Mouse (Mus musculus): Measurements from ENCODE around the gene Il1rl1. TPM values are rescaled to one million over a fixed set of nuclear protein-coding genes. Genes with fewer than 3 reads are reported as not detected.

The Il1rl1 gene
- polyA plus RNA-seq, 1 experiment: 0.04 TPM

DNA sequence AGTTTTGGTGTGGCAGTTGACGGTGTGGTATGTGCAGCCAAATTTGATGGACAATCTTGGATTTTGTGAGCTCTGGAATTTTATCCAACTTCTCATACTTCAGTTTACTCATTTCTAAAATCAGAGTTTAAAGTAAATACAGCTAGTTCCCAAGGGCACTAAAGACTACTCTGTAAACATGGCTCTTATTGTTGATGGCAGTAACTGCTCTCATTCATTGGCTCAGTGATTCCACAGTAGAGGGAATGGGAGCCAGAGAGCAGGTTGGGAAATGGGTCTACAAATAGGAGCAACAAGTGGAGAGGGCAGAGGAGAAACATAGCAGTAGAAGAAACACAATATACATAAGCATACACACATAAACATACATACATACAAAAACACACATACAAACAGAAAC, 70.3 kb downstream of the Il1rl1 start:
- no peaks in the 10 kb centered on the region for H3K36me3 ChIP-seq (ENCODE audit: control insufficient read depth, insufficient read depth, low read length)
- H3K27me3 ChIP-seq (ENCODE audit: control insufficient read depth, insufficient read depth, low read length): no peaks in the 10 kb centered on the region
- peaks cover 3% of the 10 kb centered on the region for H3K4me1 ChIP-seq (ENCODE audit: control insufficient read depth, insufficient read depth, low read length)
- TF ChIP-seq POLR2A (IDR thresholded peaks at IDR 0.05; ENCODE audit: control insufficient read depth, low read depth, low read length) (no peak), CTCF (IDR thresholded peaks at IDR 0.05; ENCODE audit: control insufficient read depth, insufficient read depth, insufficient replicate concordance, low read depth, low read length) (no peak)
- H3K4me3 ChIP-seq (ENCODE audit: control insufficient read depth, low read depth, low read length): no peak overlapping the region
- no peak overlapping the region for H3K27ac ChIP-seq (ENCODE audit: control insufficient read depth, insufficient read depth, low read depth, low read length)

- no peak for TF ChIP-seq CTCF (IDR thresholded peaks at IDR 0.05; ENCODE audit: control insufficient read depth, insufficient read depth, insufficient replicate concordance, low read depth, low read length)
- no peaks in the 10 kb centered on the region for H3K27me3 ChIP-seq (ENCODE audit: control insufficient read depth, insufficient read depth, low read length)
- H3K36me3 ChIP-seq (ENCODE audit: control insufficient read depth, insufficient read depth, low read length): no peaks in the 10 kb centered on the region
- peaks cover 3% of the 10 kb centered on the region for H3K4me1 ChIP-seq (ENCODE audit: control insufficient read depth, insufficient read depth, low read length)
- H3K4me3 ChIP-seq (ENCODE audit: control insufficient read depth, low read depth, low read length): no peak overlapping the region
- no peak overlapping the region for H3K27ac ChIP-seq (ENCODE audit: control insufficient read depth, insufficient read depth, low read depth, low read length)
These were observed 71.8 kb downstream of the Il1rl1 start for GRCm38 (mm10) chr1:40501126-40501525.

DNA sequence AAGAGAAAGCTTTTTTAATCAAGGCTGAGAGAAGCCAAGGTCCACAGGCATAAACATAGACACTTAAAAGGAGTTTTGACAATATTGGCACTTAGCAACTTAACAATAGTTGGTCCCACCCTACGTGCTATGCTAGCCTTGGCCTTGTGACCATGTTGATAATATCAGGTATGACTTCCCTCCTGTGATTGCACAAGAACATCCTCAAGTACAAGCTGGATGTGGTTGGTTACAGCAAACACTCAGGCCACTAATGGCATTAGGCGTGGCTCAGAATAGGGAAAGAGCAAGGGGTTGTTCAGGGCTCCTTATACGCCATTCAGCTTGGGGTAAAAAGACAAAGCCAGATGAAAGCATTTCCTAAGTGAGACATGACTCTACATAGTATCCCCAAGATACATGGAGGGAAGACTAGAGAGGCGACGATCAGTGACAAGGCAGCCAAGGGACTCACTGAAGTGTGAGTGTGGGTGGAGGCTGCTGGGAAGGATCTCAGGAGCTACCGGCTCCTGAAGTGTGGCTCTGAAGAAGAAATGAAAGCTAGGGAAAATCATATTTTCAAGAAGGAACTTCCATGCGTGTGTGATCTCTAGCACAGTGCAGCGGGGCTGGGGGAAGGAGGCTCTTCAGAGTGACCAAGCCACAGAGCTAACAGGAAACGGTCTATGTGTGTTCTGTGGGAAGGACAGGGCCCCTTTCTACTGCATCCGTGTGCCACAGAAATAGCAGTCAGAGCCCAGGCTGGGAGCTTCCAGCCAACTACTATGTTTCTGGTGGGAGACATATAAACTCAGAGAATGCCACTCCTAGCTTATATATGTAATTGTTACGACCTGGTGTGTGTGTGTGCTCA, 72.4 kb downstream of the Il1rl1 start:
- no peak overlapping the region for H3K27ac ChIP-seq (ENCODE audit: control insufficient read depth, insufficient read depth, low read depth, low read length)
- H3K4me1 ChIP-seq (ENCODE audit: control insufficient read depth, insufficient read depth, low read length): peaks cover 3% of the 10 kb centered on the region
- no peak overlapping the region for H3K4me3 ChIP-seq (ENCODE audit: control insufficient read depth, low read depth, low read length)
- H3K36me3 ChIP-seq (ENCODE audit: control insufficient read depth, insufficient read depth, low read length): no peaks in the 10 kb centered on the region
- TF ChIP-seq CTCF (IDR thresholded peaks at IDR 0.05; ENCODE audit: control insufficient read depth, insufficient read depth, insufficient replicate concordance, low read depth, low read length) (no peak), POLR2A (IDR thresholded peaks at IDR 0.05; ENCODE audit: control insufficient read depth, low read depth, low read length) (no peak)
- no peaks in the 10 kb centered on the region for H3K27me3 ChIP-seq (ENCODE audit: control insufficient read depth, insufficient read depth, low read length)

- Histone ChIP-seq H3K36me3 (ENCODE audit: control insufficient read depth, insufficient read depth, low read length) (no peaks in the 10 kb centered on the region), H3K4me3 (ENCODE audit: control insufficient read depth, low read depth, low read length) (no peak overlapping the region), H3K27ac (ENCODE audit: control insufficient read depth, insufficient read depth, low read depth, low read length) (no peak overlapping the region), H3K27me3 (ENCODE audit: control insufficient read depth, insufficient read depth, low read length) (no peaks in the 10 kb centered on the region), H3K4me1 (ENCODE audit: control insufficient read depth, insufficient read depth, low read length) (no peaks in the 10 kb centered on the region)
- TF ChIP-seq POLR2A (IDR thresholded peaks at IDR 0.05; ENCODE audit: control insufficient read depth, low read depth, low read length) (no peak), CTCF (IDR thresholded peaks at IDR 0.05; ENCODE audit: control insufficient read depth, insufficient read depth, insufficient replicate concordance, low read depth, low read length) (no peak)
These were observed 75.2 kb downstream of the Il1rl1 start for GRCm38 (mm10) chr1:40504548-40504947.

Other genes with a start within 250 kb of the Il1rl1 start
- 1.4 and 1.9 TPM in 2 replicates for gene Il1r1, start 204.5 kb upstream of the Il1rl1 start, polyA plus RNA-seq (2012; rRNA removed)
- 0.22 and 0.29 TPM in 2 replicates for gene Il1rl2, start 105.0 kb upstream of the Il1rl1 start, polyA plus RNA-seq (2012; rRNA removed)
- 0.12 and 0.13 TPM in 2 replicates for gene Il18r1, start 36.0 kb downstream of the Il1rl1 start, polyA plus RNA-seq (2012; rRNA removed)
- not detected in 2 replicates for gene Il18rap, start 85.8 kb downstream of the Il1rl1 start, polyA plus RNA-seq (2012; rRNA removed)
- 1.4 and 2.3 TPM in 2 replicates for gene Slc9a4, start 150.5 kb downstream of the Il1rl1 start, polyA plus RNA-seq (2012; rRNA removed)

Measured in testis, adult 2 months (tissue).